Mouse (Mus musculus) cerebellum, adult 2 months (tissue): ENCODE data around the gene Naa15.

Source experiments
- CTCF ChIP-seq: fragments of 200-500 bp; IDR thresholded peaks from 2 replicates; pipeline ENCODE4 v1.5.1; 2011; ENCODE audit warnings: low read depth, mild to moderate bottlenecking, control low read depth, low read length, moderate library complexity, borderline replicate concordance; ENCODE audit not compliant: insufficient read depth
- POLR2A ChIP-seq: fragments of 200-500 bp; IDR thresholded peaks from 2 replicates; pipeline ENCODE4 v1.6.1; 2011; ENCODE audit warnings: low read length, control low read depth, borderline replicate concordance; ENCODE audit not compliant: insufficient read depth

GRCm38 (mm10) chr3:51383409-51383808 is 31.5 kb upstream of the Naa15 start:
- no peak for TF ChIP-seq POLR2A
- no peak for TF ChIP-seq CTCF
